Mouse (Mus musculus) kidney, postnatal 0 days (tissue): ENCODE measurements around the gene Lrr1. TPM values are rescaled to one million over a fixed set of nuclear protein-coding genes. Genes with fewer than 3 reads are reported as not detected.

Experiments used
- ATAC-seq: fragments of 200-750 bp; cut with Nextera tagmentation; replicated peaks from 2 replicates; pipeline ENCODE4 v1.8.0; 2017; ENCODE audit warnings: low read depth, moderate number of reproducible peaks, moderate TSS enrichment, moderate library complexity; ENCODE audit not compliant: low FRiP score
- DNase-seq: peaks from one replicate; pipeline ENCODE4 v3.0.0-alpha.2; 2016; ENCODE audit warnings: low spot score
- H3K27ac ChIP-seq: fragments of 300-500 bp; sonication (generic); 2 replicates; pipeline ENCODE4 v1.5.1; 2014; ENCODE audit warnings: mild to moderate bottlenecking
- H3K27me3 ChIP-seq: fragments of 300-500 bp; sonication (generic); 2 replicates; pipeline ENCODE4 v1.6.1; 2014; ENCODE audit warnings: low read length, mixed read lengths; ENCODE audit not compliant: insufficient read depth
- H3K36me3 ChIP-seq: fragments of 300-500 bp; sonication (generic); 2 replicates; pipeline ENCODE4 v1.6.1; 2014; ENCODE audit warnings: low read length, mixed read lengths; ENCODE audit not compliant: insufficient read depth
- H3K4me1 ChIP-seq: fragments of 300-500 bp; sonication (generic); replicated peaks from 2 replicates; pipeline ENCODE4 v1.6.1; 2014; ENCODE audit warnings: antibody characterized with exemption, low read length, mixed read lengths; ENCODE audit not compliant: insufficient read depth
- H3K4me2 ChIP-seq: fragments of 300-500 bp; sonication (generic); 2 replicates; pipeline ENCODE4 v1.6.1; 2014; ENCODE audit warnings: mild to moderate bottlenecking, low read length, moderate library complexity, mixed read lengths
- H3K4me3 ChIP-seq: fragments of 300-500 bp; sonication (generic); replicated peaks from 2 replicates; pipeline ENCODE4 v1.5.1; 2014; ENCODE audit warnings: low read depth, low read length
- H3K9ac ChIP-seq: fragments of 300-500 bp; sonication (generic); 2 replicates; pipeline ENCODE4 v1.6.1; 2014; ENCODE audit warnings: low read depth, low read length
- H3K9me3 ChIP-seq: fragments of 300-500 bp; sonication (generic); replicated peaks from 2 replicates; pipeline ENCODE4 v1.6.1; 2016; ENCODE audit warnings: low read length, inconsistent platforms, mixed read lengths
- CTCF ChIP-seq: IDR thresholded peaks from 2 replicates; pipeline ENCODE4 v1.5.1; 2016; ENCODE audit warnings: antibody characterized with exemption, low read depth, mild to moderate bottlenecking, moderate library complexity
- WGBS: fragments of 180-500 bp; shearing (Covaris S2); extraction: QIAGEN DNeasy Blood & Tissue Kit; methylation state at CpG from one replicate; pipeline ENCODE4 v1.1.7; 2014; 5-methylcytosine and 5-hydroxymethylcytosine counted together
- polyA plus RNA-seq: library from polyadenylated mRNA; unstranded; fragments of >200 nt; fragmentation: Nextera tagmentation; extraction: Ambion mirVana; gene quantifications from 2 replicates; pipeline ENCODE4 v1.2.1, GENCODE M21; 2015

Gene Lrr1
- polyA plus RNA-seq, 1 experiment from 2014 or later = 10.7 TPM

DNA sequence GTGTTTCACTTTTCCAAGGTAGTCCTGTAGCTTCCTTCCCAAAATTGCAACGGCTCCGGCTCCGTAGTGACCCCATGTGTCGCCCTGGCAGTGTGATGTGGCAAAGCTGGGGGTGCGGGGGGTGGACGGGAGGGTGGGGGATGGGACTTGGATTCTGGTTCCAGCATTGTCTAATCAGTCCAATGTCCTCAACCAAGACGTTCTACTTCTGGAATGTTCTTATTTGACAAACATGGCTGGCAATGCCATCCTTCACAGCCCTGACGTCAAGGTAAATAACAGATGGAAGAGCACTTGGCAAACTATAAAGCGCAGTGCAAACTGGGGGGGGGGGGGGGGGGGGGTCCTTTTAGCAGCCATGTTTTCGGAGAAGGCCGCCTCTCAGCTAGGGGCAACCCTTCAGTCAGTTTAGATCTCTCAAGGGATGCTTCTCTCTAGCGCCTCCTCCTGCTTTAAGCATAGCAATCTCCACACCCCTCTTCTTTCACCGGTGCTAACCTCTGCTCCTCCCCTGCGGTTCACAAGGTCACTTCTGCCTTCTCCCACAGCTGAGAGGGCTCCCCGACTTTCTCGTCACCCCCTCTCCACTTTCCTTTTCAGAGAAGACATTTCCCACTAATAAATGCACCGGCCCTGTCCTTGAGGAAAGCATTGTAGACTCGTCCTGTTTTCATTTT is 38.8 kb upstream of the Lrr1 start:
- Histone ChIP-seq H3K9ac (no peak overlapping the region), H3K4me1 (no peaks in the 10 kb centered on the region), H3K9me3 (no peaks in the 10 kb centered on the region), H3K4me3 (no peak overlapping the region), H3K27ac (no peak overlapping the region), H3K36me3 (no peaks in the 10 kb centered on the region), H3K27me3 (no peaks in the 10 kb centered on the region), H3K4me2 (0 out of 2 replicates have a peak overlapping the region, but pooled peaks have one; percentile 5)
- 46% methylated on average over 18 of the region's 18 CpGs for WGBS
- DNase-seq (no peak), ATAC-seq (peak; percentile 30; the same call in 1 of the 2 replicates)
- no peak for TF ChIP-seq CTCF

DNA sequence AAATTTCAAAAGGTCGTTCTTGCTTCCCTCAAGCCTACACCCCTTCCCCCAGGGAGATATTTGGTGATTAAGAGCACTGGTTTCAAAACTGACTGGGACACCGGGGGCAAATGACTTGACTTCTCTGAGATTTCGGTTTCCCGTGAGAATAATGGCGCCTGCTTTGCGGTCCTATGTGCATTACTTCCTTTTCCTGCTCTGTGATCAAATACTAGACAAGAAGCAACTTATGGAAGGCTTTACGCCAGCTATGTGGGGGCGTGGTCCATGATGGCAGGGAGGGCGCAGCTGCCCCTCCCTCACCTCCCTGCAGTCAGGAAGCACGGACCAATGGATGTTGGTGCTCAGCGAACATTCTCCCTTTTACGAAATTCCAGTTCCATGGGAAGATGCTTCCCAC is 38.1 kb upstream of the Lrr1 start:
- Histone ChIP-seq H3K4me3 (no peak overlapping the region), H3K4me2 (0 out of 2 replicates have a peak overlapping the region, but pooled peaks have one; percentile 5)

DNA sequence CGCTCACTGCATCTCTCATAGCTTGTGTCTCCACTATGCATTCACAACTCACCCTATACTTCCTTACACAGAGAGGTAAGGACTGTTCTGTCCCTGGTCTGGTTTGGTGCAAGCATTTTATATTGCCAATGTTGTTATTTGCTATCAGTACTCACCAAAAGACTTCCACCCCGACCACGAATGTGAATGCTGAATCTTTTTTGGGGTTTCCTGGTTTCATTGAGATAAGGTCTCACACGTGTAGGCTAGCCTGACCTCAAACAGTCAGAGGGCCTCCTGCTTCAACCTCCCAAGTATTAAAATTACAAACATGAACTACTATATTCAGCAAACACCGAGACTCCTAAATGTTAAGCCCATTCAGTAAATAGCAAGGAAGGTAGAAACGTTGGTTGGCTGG is 37.3 kb upstream of the Lrr1 start:
- no peaks in the 10 kb centered on the region for H3K4me1 ChIP-seq
- 87% methylated on average over 6 of the region's 6 CpGs for WGBS
- H3K27ac ChIP-seq = no peak overlapping the region
- H3K4me2 ChIP-seq = no peak overlapping the region
- H3K9me3 ChIP-seq = no peaks in the 10 kb centered on the region
- no peak for TF ChIP-seq CTCF
- DNase-seq (no peak), ATAC-seq (no peak)
- no peaks in the 10 kb centered on the region for H3K27me3 ChIP-seq
- H3K36me3 ChIP-seq = no peaks in the 10 kb centered on the region
- H3K9ac ChIP-seq = no peak overlapping the region
- no peak overlapping the region for H3K4me3 ChIP-seq

More for the DNA sequence above, 38.1 kb upstream of the Lrr1 start:
- Histone ChIP-seq H3K27me3 (no peaks in the 10 kb centered on the region), H3K9ac (no peak overlapping the region), H3K27ac (no peak overlapping the region), H3K36me3 (no peaks in the 10 kb centered on the region), H3K4me1 (no peaks in the 10 kb centered on the region), H3K9me3 (no peaks in the 10 kb centered on the region)
- TF ChIP-seq CTCF = no peak
- 69% methylated on average over 12 of the region's 12 CpGs for WGBS
- ATAC-seq = no peak
- no peak for DNase-seq

DNA sequence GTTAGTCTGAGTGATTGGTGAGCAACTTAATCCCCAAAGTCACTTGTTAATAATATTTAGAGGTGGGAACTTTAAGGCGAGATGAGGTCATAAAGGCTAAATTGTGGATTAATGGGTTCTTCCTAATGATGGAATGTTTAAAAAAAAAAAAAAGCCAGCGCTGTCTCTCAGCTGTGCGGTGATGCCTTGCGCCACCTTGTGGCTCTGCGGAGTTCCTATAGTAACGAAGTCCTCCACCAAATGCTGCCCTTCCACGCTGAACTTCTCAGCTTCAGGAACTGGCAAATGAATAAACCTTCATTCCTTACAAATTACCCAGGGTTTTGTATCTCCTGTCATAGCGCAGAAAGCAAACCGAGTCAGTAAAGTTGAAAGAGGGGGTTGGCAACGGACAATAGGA is 36.6 kb upstream of the Lrr1 start:
- H3K27ac ChIP-seq = no peak overlapping the region
- ATAC-seq = no peak
- no peaks in the 10 kb centered on the region for H3K27me3 ChIP-seq
- TF ChIP-seq CTCF = peak; percentile 75
- 7% methylated on average over 10 of the region's 10 CpGs for WGBS
- DNase-seq = peak; percentile 72
- no peaks in the 10 kb centered on the region for H3K36me3 ChIP-seq
- no peaks in the 10 kb centered on the region for H3K9me3 ChIP-seq
- no peak overlapping the region for H3K4me2 ChIP-seq
- H3K4me3 ChIP-seq = no peak overlapping the region
- no peaks in the 10 kb centered on the region for H3K4me1 ChIP-seq
- no peak overlapping the region for H3K9ac ChIP-seq

DNA sequence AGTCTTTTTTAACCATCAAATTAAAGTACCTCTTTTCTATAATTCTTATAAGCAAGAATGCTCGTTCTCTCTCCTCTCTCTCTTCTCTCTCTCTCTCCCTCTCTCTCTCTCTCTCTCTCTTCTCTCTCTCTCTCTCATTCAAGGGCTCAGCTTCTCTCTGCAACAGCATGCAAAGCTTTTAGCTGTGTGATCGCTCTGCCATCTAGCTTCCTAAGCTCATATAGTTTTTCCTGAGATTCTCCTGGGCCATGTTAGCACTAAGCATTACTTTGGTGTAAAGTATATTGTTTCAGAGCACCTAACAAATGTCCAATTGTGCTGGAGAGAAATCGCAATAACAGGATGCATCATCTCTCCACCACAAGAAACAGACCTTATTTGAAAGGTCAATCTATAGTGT is 29.4 kb upstream of the Lrr1 start:
- H3K4me1 ChIP-seq = no peaks in the 10 kb centered on the region
- ATAC-seq (no peak), DNase-seq (no peak)
- 82% methylated on average over 3 of the region's 3 CpGs for WGBS
- no peak overlapping the region for H3K4me2 ChIP-seq
- no peak overlapping the region for H3K4me3 ChIP-seq
- no peak for TF ChIP-seq CTCF
- no peaks in the 10 kb centered on the region for H3K36me3 ChIP-seq
- no peaks in the 10 kb centered on the region for H3K27me3 ChIP-seq
- H3K9me3 ChIP-seq = no peaks in the 10 kb centered on the region
- no peak overlapping the region for H3K9ac ChIP-seq
- no peak overlapping the region for H3K27ac ChIP-seq

GRCm38 (mm10) chr12:69139841-69140240 is 28.8 kb upstream of the Lrr1 start:
- WGBS = 89% methylated on average over 7 of the region's 7 CpGs
- ATAC-seq = peak; percentile 46; the same call in 1 of the 2 replicates
- no peak overlapping the region for H3K4me3 ChIP-seq
- TF ChIP-seq CTCF = no peak
- no peaks in the 10 kb centered on the region for H3K9me3 ChIP-seq
- no peak overlapping the region for H3K4me2 ChIP-seq
- H3K27ac ChIP-seq = no peak overlapping the region
- no peaks in the 10 kb centered on the region for H3K27me3 ChIP-seq
- H3K9ac ChIP-seq = no peak overlapping the region
- H3K36me3 ChIP-seq = no peaks in the 10 kb centered on the region
- no peak for DNase-seq
- H3K4me1 ChIP-seq = no peaks in the 10 kb centered on the region

DNA sequence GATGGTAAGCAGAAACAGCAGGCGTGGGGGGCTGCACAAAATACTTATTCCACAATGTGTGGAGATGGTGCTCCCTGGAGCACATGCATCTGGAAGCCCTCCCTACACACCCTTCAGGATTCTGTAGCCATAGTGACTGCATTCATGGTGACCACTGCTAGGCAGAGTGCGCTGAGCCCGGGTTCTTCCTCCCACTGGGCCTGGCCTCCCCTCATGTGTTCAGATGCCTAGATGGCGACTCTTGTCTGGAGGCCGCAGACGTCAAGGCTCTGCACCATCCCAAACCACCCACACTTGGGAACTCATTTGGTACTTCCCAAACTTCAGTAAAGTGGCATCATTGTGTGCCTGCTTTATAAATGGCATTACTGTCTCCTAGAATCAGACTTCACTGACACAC is 25.2 kb upstream of the Lrr1 start:
- Histone ChIP-seq H3K9ac (no peak overlapping the region), H3K27ac (no peak overlapping the region), H3K9me3 (no peaks in the 10 kb centered on the region), H3K4me1 (no peaks in the 10 kb centered on the region), H3K36me3 (no peaks in the 10 kb centered on the region), H3K27me3 (no peaks in the 10 kb centered on the region), H3K4me2 (no peak overlapping the region), H3K4me3 (no peak overlapping the region)
- WGBS = 88% methylated on average over 6 of the region's 6 CpGs
- DNase-seq = no peak
- ATAC-seq = no peak
- no peak for TF ChIP-seq CTCF
